Mouse (Mus musculus) kidney, embryonic 16.5 days (tissue): ENCODE results near the gene Ypel4. TPM values are rescaled to one million over a fixed set of nuclear protein-coding genes. Genes with fewer than 3 reads are reported as not detected.

Experiments used
- ATAC-seq: fragments of 200-750 bp; cut with Nextera tagmentation; 2 replicates; pipeline ENCODE4 v1.8.0; 2017; ENCODE audit warnings: moderate TSS enrichment; ENCODE audit not compliant: low FRiP score, low TSS enrichment
- H3K27ac ChIP-seq: fragments of 300-500 bp; sonication (generic); 2 replicates; pipeline ENCODE4 v1.5.1; 2014; ENCODE audit warnings: low read length
- H3K27me3 ChIP-seq: fragments of 300-500 bp; sonication (generic); 2 replicates; pipeline ENCODE4 v1.6.1; 2014; ENCODE audit warnings: low read length, control low read depth, mixed read lengths; ENCODE audit not compliant: insufficient read depth
- H3K36me3 ChIP-seq: fragments of 300-500 bp; sonication (generic); 2 replicates; pipeline ENCODE4 v1.6.1; 2014; ENCODE audit warnings: low read length, control low read depth, mixed read lengths; ENCODE audit not compliant: insufficient read depth
- H3K4me1 ChIP-seq: fragments of 300-500 bp; sonication (generic); 2 replicates; pipeline ENCODE4 v1.6.1; 2014; ENCODE audit warnings: low read length, control low read depth, mixed read lengths; ENCODE audit not compliant: insufficient read depth
- H3K4me2 ChIP-seq: fragments of 300-500 bp; sonication (generic); replicated peaks from 2 replicates; pipeline ENCODE4 v1.6.1; 2014; ENCODE audit warnings: low read depth, low read length
- H3K4me3 ChIP-seq: fragments of 300-500 bp; sonication (generic); 2 replicates; pipeline ENCODE4 v1.5.1; 2014; ENCODE audit warnings: mild to moderate bottlenecking, low read length
- H3K9ac ChIP-seq: fragments of 300-500 bp; sonication (generic); replicated peaks from 2 replicates; pipeline ENCODE4 v1.6.1; 2014; ENCODE audit warnings: low read length
- H3K9me3 ChIP-seq: fragments of 300-500 bp; sonication (generic); 2 replicates; pipeline ENCODE4 v1.6.1; 2016; ENCODE audit warnings: low read length, control low read depth
- WGBS: fragments of 180-500 bp; shearing (Covaris S2); extraction: QIAGEN DNeasy Blood & Tissue Kit; methylation state at CpG from one replicate; pipeline ENCODE4 v1.1.7; 2014; 5-methylcytosine and 5-hydroxymethylcytosine counted together
- polyA plus RNA-seq: library from polyadenylated mRNA; unstranded; fragments of >200 nt; fragmentation: Nextera tagmentation; extraction: Ambion mirVana; gene quantifications from 2 replicates; pipeline ENCODE4 v1.2.1, GENCODE M21; 2015

The Ypel4 gene
- 5.4 and 9.4 TPM in 2 replicates for polyA plus RNA-seq

GRCm38 (mm10) chr2:84733579-84734300 is at the start of gene Ypel4:
Gene Ypel4, plus strand, starts transcription at chr2:84734058.
- Histone ChIP-seq H3K27ac (no peak within 1 kb of the TSS), H3K4me3 (peak within 1 kb of the TSS; percentile 49), H3K9ac (peak within 1 kb of the TSS; percentile 61), H3K9me3 (no peaks in the 10 kb centered on the region), H3K4me2 (peak within 1 kb of the TSS; percentile 70), H3K4me1 (peaks cover 46% of the 10 kb centered on the region), H3K27me3 (no peaks in the 10 kb centered on the region), H3K36me3 (no peaks in the 10 kb centered on the region)
- peak; percentile 27 for ATAC-seq
- 1% methylated on average over 8 of the region's 8 CpGs for WGBS

GRCm38 (mm10) chr2:84688080-84688844 is 45.6 kb upstream of the Ypel4 start:
- H3K27me3 ChIP-seq = no peaks in the 10 kb centered on the region
- H3K4me3 ChIP-seq = no peak overlapping the region
- no peaks in the 10 kb centered on the region for H3K9me3 ChIP-seq
- H3K9ac ChIP-seq = no peak overlapping the region
- H3K4me1 ChIP-seq = no peaks in the 10 kb centered on the region
- 80% methylated on average over 2 of the region's 2 CpGs for WGBS
- no peak overlapping the region for H3K27ac ChIP-seq
- peaks cover 76% of the 10 kb centered on the region for H3K36me3 ChIP-seq
- H3K4me2 ChIP-seq = no peak overlapping the region
- ATAC-seq = no peak

GRCm38 (mm10) chr2:84690050-84690449 is 43.8 kb upstream of the Ypel4 start:
- H3K4me1 ChIP-seq = no peaks in the 10 kb centered on the region
- no peak overlapping the region for H3K9ac ChIP-seq
- no peak overlapping the region for H3K4me3 ChIP-seq
- H3K27me3 ChIP-seq = no peaks in the 10 kb centered on the region
- H3K9me3 ChIP-seq = no peaks in the 10 kb centered on the region
- H3K27ac ChIP-seq = no peak overlapping the region
- peaks cover 75% of the 10 kb centered on the region for H3K36me3 ChIP-seq
- ATAC-seq = no peak
- no peak overlapping the region for H3K4me2 ChIP-seq
- 93% methylated on average over 12 of the region's 12 CpGs for WGBS

- 87% methylated on average over 5 of the region's 5 CpGs for WGBS
These were observed 38.7 kb upstream of the Ypel4 start for GRCm38 (mm10) chr2:84695007-84695695.

GRCm38 (mm10) chr2:84703497-84703896 is 30.4 kb upstream of the Ypel4 start:
- peaks cover 16% of the 10 kb centered on the region for H3K4me1 ChIP-seq
- no peak for ATAC-seq
- H3K27ac ChIP-seq = no peak overlapping the region
- H3K9me3 ChIP-seq = no peaks in the 10 kb centered on the region
- no peaks in the 10 kb centered on the region for H3K27me3 ChIP-seq
- H3K9ac ChIP-seq = no peak overlapping the region
- peaks cover 25% of the 10 kb centered on the region for H3K36me3 ChIP-seq
- H3K4me2 ChIP-seq = no peak overlapping the region
- no peak overlapping the region for H3K4me3 ChIP-seq
- 94% methylated on average over 1 of the region's 1 CpGs for WGBS

More at GRCm38 (mm10) chr2:84695007-84695695, 38.7 kb upstream of the Ypel4 start:
- Histone ChIP-seq H3K27me3 (no peaks in the 10 kb centered on the region), H3K4me1 (no peaks in the 10 kb centered on the region), H3K9ac (no peak overlapping the region), H3K4me3 (no peak overlapping the region), H3K36me3 (peaks cover 55% of the 10 kb centered on the region), H3K9me3 (no peaks in the 10 kb centered on the region), H3K27ac (no peak overlapping the region), H3K4me2 (no peak overlapping the region)
- no peak for ATAC-seq

GRCm38 (mm10) chr2:84704329-84704728 is 29.5 kb upstream of the Ypel4 start:
- 0 out of 2 replicates have a peak, but pooled peaks have one; percentile 69 for ATAC-seq
- no peaks in the 10 kb centered on the region for H3K9me3 ChIP-seq
- H3K27me3 ChIP-seq = no peaks in the 10 kb centered on the region
- no peak overlapping the region for H3K4me2 ChIP-seq
- H3K36me3 ChIP-seq = peaks cover 22% of the 10 kb centered on the region; the same call in 1 of the 2 replicates
- H3K4me3 ChIP-seq = no peak overlapping the region
- no peak overlapping the region for H3K9ac ChIP-seq
- 51% methylated on average over 5 of the region's 5 CpGs for WGBS
- peaks cover 18% of the 10 kb centered on the region for H3K4me1 ChIP-seq
- H3K27ac ChIP-seq = peak overlapping the region; percentile 40; the same call in 1 of the 2 replicates

GRCm38 (mm10) chr2:84705295-84705694 is 28.6 kb upstream of the Ypel4 start:
- H3K4me3 ChIP-seq = no peak overlapping the region
- WGBS = 82% methylated on average over 1 of the region's 1 CpGs
- H3K27me3 ChIP-seq = no peaks in the 10 kb centered on the region
- no peak overlapping the region for H3K4me2 ChIP-seq
- no peaks in the 10 kb centered on the region for H3K9me3 ChIP-seq
- H3K9ac ChIP-seq = no peak overlapping the region
- H3K36me3 ChIP-seq = peaks cover 26% of the 10 kb centered on the region; the same call in 1 of the 2 replicates
- no peak for ATAC-seq
- H3K27ac ChIP-seq = no peak overlapping the region
- peaks cover 18% of the 10 kb centered on the region for H3K4me1 ChIP-seq

- 59% methylated on average over 1 of the region's 1 CpGs for WGBS
- no peaks in the 10 kb centered on the region for H3K9me3 ChIP-seq
- H3K9ac ChIP-seq = no peak overlapping the region
- peaks cover 24% of the 10 kb centered on the region; the same call in 1 of the 2 replicates for H3K36me3 ChIP-seq
- peaks cover 18% of the 10 kb centered on the region for H3K4me1 ChIP-seq
- H3K27me3 ChIP-seq = no peaks in the 10 kb centered on the region
- H3K4me3 ChIP-seq = no peak overlapping the region
- no peak overlapping the region for H3K27ac ChIP-seq
- H3K4me2 ChIP-seq = no peak overlapping the region
- no peak for ATAC-seq
These were observed 26.3 kb upstream of the Ypel4 start for GRCm38 (mm10) chr2:84707523-84707922.

GRCm38 (mm10) chr2:84711898-84712297 is 22.0 kb upstream of the Ypel4 start:
- Histone ChIP-seq H3K9me3 (no peaks in the 10 kb centered on the region), H3K4me2 (no peak overlapping the region), H3K4me1 (peaks cover 22% of the 10 kb centered on the region), H3K27ac (no peak overlapping the region), H3K36me3 (peaks cover 18% of the 10 kb centered on the region; the same call in 1 of the 2 replicates), H3K9ac (no peak overlapping the region), H3K4me3 (no peak overlapping the region), H3K27me3 (no peaks in the 10 kb centered on the region)
- WGBS = 81% methylated on average over 2 of the region's 2 CpGs
- ATAC-seq = no peak
